Mouse (Mus musculus): ENCODE results near the gene Dct. TPM values are rescaled to one million over a fixed set of nuclear protein-coding genes. Genes with fewer than 3 reads are reported as not detected.

Gene Dct
- polyA plus RNA-seq, 2 experiments, result 0.04 to 0.11 TPM

DNA sequence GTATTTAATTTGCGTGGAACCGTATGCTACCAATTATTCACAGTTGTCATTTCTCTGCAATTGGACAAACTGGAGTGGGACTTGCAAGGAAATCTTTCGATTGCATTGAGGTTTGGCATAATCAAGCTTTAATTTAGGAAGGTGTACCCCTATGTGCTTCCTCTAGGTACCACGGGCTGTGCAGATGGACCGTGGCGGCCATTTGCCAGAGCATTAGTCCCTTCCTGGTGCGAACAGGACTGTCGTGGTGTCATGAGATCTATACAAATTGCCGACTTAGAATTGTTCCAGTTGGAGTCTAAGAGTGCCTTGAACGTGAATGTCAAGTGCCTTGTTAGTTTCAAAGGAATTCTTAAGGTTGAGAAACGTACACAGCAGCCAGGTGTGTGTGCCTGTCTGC, 726 bp upstream of the Dct start:
- ATAC-seq (ENCODE audit: insufficient read depth), result no peak
- Histone ChIP-seq H3K27me3 (ENCODE audit: control insufficient read depth, insufficient read depth, low read length) (no peaks in the 10 kb centered on the region), H3K9me3 (ENCODE audit: control insufficient read depth, low read length) (no peaks in the 10 kb centered on the region), H3K4me3 (ENCODE audit: insufficient read depth in 1 of 2, low read depth in 2 of 2, low read length in 2 of 2) (no peak overlapping the region), H3K9ac (replicated peaks) (no peak overlapping the region), H3K27ac (no peak overlapping the region), H3K36me3 (replicated peaks; ENCODE audit: control insufficient read depth, insufficient read depth, low read depth) (no peaks in the 10 kb centered on the region), H3K4me1 (replicated peaks; ENCODE audit: control insufficient read depth in 2 of 2, insufficient read depth in 2 of 2, low read length in 1 of 2) (no peaks in the 10 kb centered on the region), H3K4me2 (ENCODE audit: low read depth) (no peak overlapping the region)
- no peak for DNase-seq (ENCODE audit: low read depth in 3 of 3, low spot score in 3 of 3)
- 67% methylated on average over 11 of the region's 11 CpGs for WGBS (ENCODE audit: insufficient replicate concordance)
- TF ChIP-seq CTCF (IDR thresholded peaks at IDR 0.05; ENCODE audit: low read depth) (no peak), EP300 (IDR thresholded peaks at IDR 0.05; ENCODE audit: low read depth) (no peak)

DNA sequence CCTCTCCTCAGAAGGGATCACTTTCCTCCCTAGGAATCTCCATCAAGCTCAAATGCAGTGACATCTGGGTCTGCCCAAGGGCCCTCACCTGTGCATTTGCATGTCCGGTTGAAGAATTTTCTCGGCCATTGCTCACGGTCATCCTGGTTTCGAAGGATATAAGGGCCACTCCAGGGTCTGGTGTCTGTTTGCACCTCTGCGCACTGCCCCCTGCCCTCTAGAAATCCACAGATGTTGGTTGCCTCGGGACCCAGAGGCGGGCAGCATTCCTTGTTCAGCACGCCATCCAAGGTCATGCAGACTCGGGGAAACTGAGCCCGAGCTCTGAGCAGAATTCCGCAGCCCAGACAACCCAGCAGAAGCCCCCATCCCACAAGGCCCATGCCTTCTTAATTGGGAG, 648 bp downstream of the Dct start:
- Histone ChIP-seq H3K27ac (no peak overlapping the region), H3K9me3 (ENCODE audit: control insufficient read depth, low read length) (no peaks in the 10 kb centered on the region), H3K4me3 (ENCODE audit: insufficient read depth in 1 of 2, low read depth in 2 of 2, low read length in 2 of 2) (no peak overlapping the region), H3K36me3 (replicated peaks; ENCODE audit: control insufficient read depth, insufficient read depth, low read depth) (no peaks in the 10 kb centered on the region), H3K4me1 (replicated peaks; ENCODE audit: control insufficient read depth in 2 of 2, insufficient read depth in 2 of 2, low read length in 1 of 2) (no peaks in the 10 kb centered on the region), H3K4me2 (ENCODE audit: low read depth) (no peak overlapping the region), H3K27me3 (ENCODE audit: control insufficient read depth, insufficient read depth, low read length) (no peaks in the 10 kb centered on the region), H3K9ac (replicated peaks) (no peak overlapping the region)
- no peak for TF ChIP-seq CTCF (IDR thresholded peaks at IDR 0.05; ENCODE audit: low read depth)
- no peak for TF ChIP-seq EP300 (IDR thresholded peaks at IDR 0.05; ENCODE audit: low read depth)
- WGBS (ENCODE audit: insufficient replicate concordance), result 73% methylated on average over 11 of the region's 11 CpGs
- no peak for ATAC-seq (ENCODE audit: insufficient read depth)
- no peak for DNase-seq (ENCODE audit: low read depth in 3 of 3, low spot score in 3 of 3)

DNA sequence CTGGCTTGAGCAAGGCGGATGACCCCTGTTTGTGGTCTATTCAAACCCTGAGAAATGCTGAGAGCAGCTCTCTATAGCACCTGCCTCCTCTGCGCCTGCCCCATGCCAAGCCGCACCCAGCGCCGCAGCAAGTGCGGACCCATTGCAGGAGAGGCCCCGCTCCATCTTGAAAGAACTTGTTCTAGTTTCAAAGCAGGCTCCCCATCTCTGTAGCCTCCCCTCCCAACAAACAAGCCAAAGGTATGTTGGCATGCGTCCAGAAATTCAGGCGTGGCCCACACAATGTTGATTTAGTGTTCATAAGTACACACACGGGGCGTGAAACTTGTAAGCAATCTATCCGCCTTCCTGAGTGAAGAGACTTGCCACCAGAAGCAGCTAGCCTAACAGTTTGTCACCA, 1.1 kb downstream of the Dct start:
- H3K9me3 ChIP-seq (ENCODE audit: control insufficient read depth, low read length), result no peaks in the 10 kb centered on the region
- no peak overlapping the region for H3K27ac ChIP-seq
- no peak overlapping the region for H3K4me2 ChIP-seq (ENCODE audit: low read depth)
- H3K9ac ChIP-seq (replicated peaks), result no peak overlapping the region
- no peaks in the 10 kb centered on the region for H3K27me3 ChIP-seq (ENCODE audit: control insufficient read depth, insufficient read depth, low read length)
- 75% methylated on average over 12 of the region's 12 CpGs for WGBS (ENCODE audit: insufficient replicate concordance)
- no peak for TF ChIP-seq EP300 (IDR thresholded peaks at IDR 0.05; ENCODE audit: low read depth)
- TF ChIP-seq CTCF (IDR thresholded peaks at IDR 0.05; ENCODE audit: low read depth), result no peak
- DNase-seq (ENCODE audit: low read depth in 3 of 3, low spot score in 3 of 3) (peak in 2 of 3 experiments; percentile 4), ATAC-seq (ENCODE audit: insufficient read depth) (no peak)
- H3K4me3 ChIP-seq (ENCODE audit: insufficient read depth in 1 of 2, low read depth in 2 of 2, low read length in 2 of 2), result no peak overlapping the region
- H3K36me3 ChIP-seq (replicated peaks; ENCODE audit: control insufficient read depth, insufficient read depth, low read depth), result no peaks in the 10 kb centered on the region
- H3K4me1 ChIP-seq (replicated peaks; ENCODE audit: control insufficient read depth in 2 of 2, insufficient read depth in 2 of 2, low read length in 1 of 2), result no peaks in the 10 kb centered on the region

DNA sequence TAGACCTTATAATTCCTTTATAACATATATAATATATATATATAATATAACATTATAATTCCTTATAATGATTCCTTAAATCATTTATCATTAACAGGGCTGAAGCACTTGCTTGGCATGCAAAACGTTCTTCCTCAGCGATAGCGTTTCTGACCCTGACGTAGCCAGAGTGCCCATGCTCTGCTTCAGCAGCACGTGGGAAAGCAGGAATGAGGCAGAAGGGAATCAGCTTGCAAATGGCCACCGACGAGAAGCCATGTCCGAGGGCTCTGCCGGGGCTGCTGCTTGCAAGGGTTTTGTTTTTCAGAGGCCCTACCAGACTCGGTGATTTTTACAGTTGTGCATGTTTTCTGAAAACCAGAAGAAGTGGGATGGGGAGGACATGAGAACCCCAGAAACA, 1.6 kb downstream of the Dct start:
- Histone ChIP-seq H3K4me1 (replicated peaks; ENCODE audit: control insufficient read depth in 2 of 2, insufficient read depth in 2 of 2, low read length in 1 of 2) (no peaks in the 10 kb centered on the region), H3K4me2 (ENCODE audit: low read depth) (no peak overlapping the region), H3K4me3 (ENCODE audit: insufficient read depth in 1 of 2, low read depth in 2 of 2, low read length in 2 of 2) (no peak overlapping the region), H3K27ac (no peak overlapping the region), H3K9me3 (ENCODE audit: control insufficient read depth, low read length) (no peaks in the 10 kb centered on the region), H3K36me3 (replicated peaks; ENCODE audit: control insufficient read depth, insufficient read depth, low read depth) (no peaks in the 10 kb centered on the region), H3K9ac (replicated peaks) (no peak overlapping the region), H3K27me3 (ENCODE audit: control insufficient read depth, insufficient read depth, low read length) (no peaks in the 10 kb centered on the region)
- TF ChIP-seq EP300 (IDR thresholded peaks at IDR 0.05; ENCODE audit: low read depth) (no peak), CTCF (IDR thresholded peaks at IDR 0.05; ENCODE audit: low read depth) (no peak)
- ATAC-seq (ENCODE audit: insufficient read depth) (no peak), DNase-seq (ENCODE audit: low read depth in 3 of 3, low spot score in 3 of 3) (no peak)
- 71% methylated on average over 10 of the region's 10 CpGs for WGBS (ENCODE audit: insufficient replicate concordance)

DNA sequence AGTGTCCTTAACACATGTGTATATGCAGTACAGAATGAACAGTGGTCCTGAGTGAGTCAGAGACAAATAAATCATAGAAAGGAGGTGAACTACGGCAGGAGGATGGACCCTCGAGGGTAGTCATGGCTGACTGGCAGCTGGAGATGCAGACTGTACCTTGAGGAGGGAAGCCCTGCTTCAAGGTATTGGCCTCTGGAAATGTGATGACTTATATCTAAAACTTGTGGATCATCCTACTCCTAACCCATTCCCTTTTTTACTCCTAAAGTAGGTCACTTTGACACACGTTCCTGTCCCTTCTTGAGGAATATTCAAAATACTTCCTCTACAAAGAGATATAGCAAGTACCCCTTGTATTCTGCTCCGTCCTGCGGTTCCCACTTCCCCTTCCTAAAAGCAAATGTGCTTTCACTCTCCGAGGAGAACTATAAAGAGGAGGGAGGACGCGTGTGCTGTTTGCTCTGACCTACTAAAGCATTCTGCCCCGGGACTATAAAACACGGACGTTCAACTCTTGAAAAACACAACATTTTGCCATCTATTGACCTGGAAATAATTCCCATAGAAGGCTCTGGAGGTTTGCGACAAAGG, 2.3 kb downstream of the Dct start:
- H3K4me2 ChIP-seq (ENCODE audit: low read depth), result no peak overlapping the region
- ATAC-seq (ENCODE audit: insufficient read depth), result no peak
- H3K4me1 ChIP-seq (replicated peaks; ENCODE audit: control insufficient read depth in 2 of 2, insufficient read depth in 2 of 2, low read length in 1 of 2), result no peaks in the 10 kb centered on the region
- H3K36me3 ChIP-seq (replicated peaks; ENCODE audit: control insufficient read depth, insufficient read depth, low read depth), result no peaks in the 10 kb centered on the region
- H3K27ac ChIP-seq, result no peak overlapping the region
- H3K4me3 ChIP-seq (ENCODE audit: insufficient read depth in 1 of 2, low read depth in 2 of 2, low read length in 2 of 2), result no peak overlapping the region
- no peaks in the 10 kb centered on the region for H3K9me3 ChIP-seq (ENCODE audit: control insufficient read depth, low read length)
- DNase-seq (ENCODE audit: low read depth in 3 of 3, low spot score in 3 of 3), result no peak
- 31% methylated on average over 12 of the region's 12 CpGs for WGBS (ENCODE audit: insufficient replicate concordance)
- H3K27me3 ChIP-seq (ENCODE audit: control insufficient read depth, insufficient read depth, low read length), result no peaks in the 10 kb centered on the region
- no peak overlapping the region for H3K9ac ChIP-seq (replicated peaks)
- no peak for TF ChIP-seq EP300 (IDR thresholded peaks at IDR 0.05; ENCODE audit: low read depth)
- TF ChIP-seq CTCF (IDR thresholded peaks at IDR 0.05; ENCODE audit: low read depth), result no peak

Data from liver, embryonic 14.5 days (tissue).